Comparison of ENCODE assay signal across 8 mouse cellular contexts in genomic region chr1:34237689-34238091, GRCm38 (mm10).
DNase-seq lines count a peak whose midpoint lies in the region; ATAC-seq lines count a peak whose summit lies in the region.

No protein-coding gene starts in this region.

- DNase-seq in kidney, adult 18-20 months: peak; percentile 59
- DNase-seq in lung, postnatal 10 days: peak; percentile 30
- DNase-seq in gastrocnemius, postnatal 14 days: no peak
- DNase-seq in layer of hippocampus, adult 9-11 months: no peak
- no peak for DNase-seq in left cerebral cortex, adult 18-20 months (ENCODE audit: low spot score in 2 of 2)
- DNase-seq in adrenal gland, postnatal 25 days: no peak

- ATAC-seq in forebrain, embryonic 12.5 days (ENCODE audit: low FRiP score): no peak

- H3K9ac ChIP-seq in forebrain, embryonic 12.5 days: no peak overlapping the region

- H3K4me3 ChIP-seq in brown adipose tissue, adult 24 weeks (ENCODE audit: insufficient read depth, low read depth, low read length): peak overlapping the region; percentile 30
- no peak overlapping the region for H3K4me3 ChIP-seq in forebrain, embryonic 12.5 days (replicated peaks)

- intact Hi-C loops in gastrocnemius, postnatal 14 days (cut with DNase I; ENCODE audit: low total_unique reads): no loop called here

- peak overlapping the region; percentile 80 for H3K4me2 ChIP-seq in forebrain, embryonic 12.5 days

- WGBS in forebrain, embryonic 12.5 days: 42% methylated on average over 12 of the region's 12 CpGs

- H3K27ac ChIP-seq in brown adipose tissue, adult 24 weeks (replicated peaks; ENCODE audit: low read depth, low read length): 0 out of 2 replicates have a peak overlapping the region, but pooled peaks have one; percentile 4
- H3K27ac ChIP-seq in forebrain, embryonic 12.5 days: no peak overlapping the region

- peaks cover 15% of the 10 kb centered on the region; the same call in 1 of the 2 replicates for H3K27me3 ChIP-seq in forebrain, embryonic 12.5 days

- H3K36me3 ChIP-seq in forebrain, embryonic 12.5 days (replicated peaks): peaks cover 4% of the 10 kb centered on the region; the same call in 1 of the 2 replicates

- no peaks in the 10 kb centered on the region for H3K9me3 ChIP-seq in forebrain, embryonic 12.5 days

- peaks cover 8% of the 10 kb centered on the region; the same call in 1 of the 2 replicates for H3K4me1 ChIP-seq in brown adipose tissue, adult 24 weeks (ENCODE audit: control insufficient read depth, insufficient read depth, insufficient read length, low read length)
- peaks cover 44% of the 10 kb centered on the region for H3K4me1 ChIP-seq in forebrain, embryonic 12.5 days

Comparison
In these comparisons a context has a peak if more than half of its experiments do, and no peak if none do; other contexts are left out.
1. DNase-seq: peak in kidney, adult 18-20 months (single experiment) and lung, postnatal 10 days (single experiment); none in gastrocnemius, postnatal 14 days (single experiment), layer of hippocampus, adult 9-11 months (single experiment), left cerebral cortex, adult 18-20 months (0 of 2) and adrenal gland, postnatal 25 days (single experiment).